ENCODE assay signal across 13 mouse cellular contexts in the genomic region with DNA sequence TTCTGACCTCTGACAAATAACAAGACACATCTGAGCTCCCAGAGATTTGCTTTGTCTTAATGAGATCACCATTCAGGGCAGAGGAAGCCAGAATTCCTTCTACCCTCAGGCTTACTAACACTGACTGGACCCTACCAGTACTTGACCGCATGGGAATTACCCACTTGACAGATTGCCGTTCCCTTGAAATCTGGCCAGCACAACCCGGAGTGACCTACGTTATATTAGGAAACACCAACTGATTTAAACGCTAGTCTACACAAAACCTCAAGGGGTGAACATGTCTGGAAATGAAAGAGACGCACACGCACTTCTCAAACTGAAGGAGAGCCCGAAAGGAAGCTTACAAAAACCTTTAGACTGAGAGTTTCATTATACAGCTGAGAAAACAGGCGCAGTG.
A peak's percentile ranks its signal among the peaks of the same experiment; 100 is the strongest.
DNase-seq lines count a peak whose midpoint lies in the region; ATAC-seq lines count a peak whose summit lies in the region.
"Had no signal": no experiment of that assay in that cellular context is flagged by ENCODE, and none has a peak within 500 bp of the region (broad histone marks: within the 10 kb centered on the region; RNA-seq: fewer than 3 reads in every experiment).

No protein-coding gene starts in this region.

- H3K36me3 ChIP-seq in heart, embryonic 11.5 days (ENCODE audit: control insufficient read depth, insufficient read depth, low read length) = no peaks in the 10 kb centered on the region
- H3K36me3 ChIP-seq in hindbrain, embryonic 11.5 days (ENCODE audit: control insufficient read depth, insufficient read depth, low read length) = no peaks in the 10 kb centered on the region
- H3K36me3 ChIP-seq in forebrain, embryonic 16.5 days (ENCODE audit: control insufficient read depth, insufficient read depth) = no peaks in the 10 kb centered on the region
- H3K36me3 ChIP-seq: limb, embryonic 10.5 days; lung, embryonic 15.5 days had no signal

- no peaks in the 10 kb centered on the region for H3K4me1 ChIP-seq in heart, embryonic 11.5 days (ENCODE audit: control insufficient read depth, insufficient read depth, low read length)
- no peaks in the 10 kb centered on the region for H3K4me1 ChIP-seq in hindbrain, embryonic 11.5 days (replicated peaks; ENCODE audit: control insufficient read depth, insufficient read depth, low read length)
- no peaks in the 10 kb centered on the region for H3K4me1 ChIP-seq in forebrain, embryonic 16.5 days (replicated peaks; ENCODE audit: control insufficient read depth, insufficient read depth, low read length)
- H3K4me1 ChIP-seq: limb, embryonic 10.5 days; lung, embryonic 15.5 days had no signal

- H3K9ac ChIP-seq in heart, embryonic 11.5 days (ENCODE audit: low read depth, low read length) = no peak overlapping the region
- H3K9ac ChIP-seq in hindbrain, embryonic 11.5 days (ENCODE audit: low read depth, low read length) = no peak overlapping the region
- no peak overlapping the region for H3K9ac ChIP-seq in forebrain, embryonic 16.5 days (replicated peaks; ENCODE audit: low read depth, low read length)
- H3K9ac ChIP-seq: lung, embryonic 15.5 days had no signal

- no peak for ATAC-seq in heart, embryonic 11.5 days (replicated peaks; ENCODE audit: insufficient number of reproducible peaks, low FRiP score, low TSS enrichment)
- no peak for ATAC-seq in hindbrain, embryonic 11.5 days (ENCODE audit: low FRiP score)
- ATAC-seq in forebrain, embryonic 16.5 days = no peak

- no peak overlapping the region for H3K4me3 ChIP-seq in heart, embryonic 11.5 days (ENCODE audit: low read depth, low read length)
- H3K4me3 ChIP-seq in hindbrain, embryonic 11.5 days (ENCODE audit: low read depth, low read length) = no peak overlapping the region
- H3K4me3 ChIP-seq in forebrain, embryonic 16.5 days (replicated peaks; ENCODE audit: low read length) = no peak overlapping the region
- H3K4me3 ChIP-seq: erythroblast, embryonic 14.5 days; limb, embryonic 10.5 days; lung, embryonic 15.5 days; myocyte had no signal

- WGBS in heart, embryonic 11.5 days (ENCODE audit: insufficient replicate concordance) = 73% methylated on average over 9 of the region's 9 CpGs
- WGBS in hindbrain, embryonic 11.5 days = 82% methylated on average over 9 of the region's 9 CpGs
- WGBS in forebrain, embryonic 16.5 days = 69% methylated on average over 9 of the region's 9 CpGs

- H3K9me3 ChIP-seq in heart, embryonic 11.5 days (replicated peaks; ENCODE audit: control insufficient read depth, low read length) = peaks cover 4% of the 10 kb centered on the region; the same call in 1 of the 2 replicates
- H3K9me3 ChIP-seq in hindbrain, embryonic 11.5 days (ENCODE audit: control insufficient read depth, low read length) = no peaks in the 10 kb centered on the region
- no peaks in the 10 kb centered on the region for H3K9me3 ChIP-seq in forebrain, embryonic 16.5 days (ENCODE audit: control insufficient read depth, low read length)
- H3K9me3 ChIP-seq: limb, embryonic 10.5 days; lung, embryonic 15.5 days had no signal

- peak; percentile 57 to 68 for DNase-seq in heart, adult 18-20 months
- peak; percentile 3 to 23 for DNase-seq in adrenal gland, adult 18-20 months (ENCODE audit: low spot score in 2 of 2)
- DNase-seq in cerebellum, postnatal 25 days = peak; percentile 58 to 66
- DNase-seq in lung, adult 18-20 months = peak; percentile 24 to 29
- DNase-seq in hindbrain, embryonic 11.5 days (ENCODE audit: low spot score) = no peak
- no peak for DNase-seq in testis, postnatal 10 days (ENCODE audit: low spot score)
- DNase-seq: thymus, adult 18-20 months had no signal

- H3K27ac ChIP-seq in heart, embryonic 11.5 days (ENCODE audit: low read depth, low read length) = no peak overlapping the region
- H3K27ac ChIP-seq in hindbrain, embryonic 11.5 days (ENCODE audit: low read depth, low read length) = no peak overlapping the region
- H3K27ac ChIP-seq in forebrain, embryonic 16.5 days (ENCODE audit: low read length) = no peak overlapping the region
- H3K27ac ChIP-seq: limb, embryonic 10.5 days; lung, embryonic 15.5 days had no signal

- no peaks in the 10 kb centered on the region for H3K27me3 ChIP-seq in heart, embryonic 11.5 days (ENCODE audit: control insufficient read depth, insufficient read depth, low read length)
- H3K27me3 ChIP-seq in hindbrain, embryonic 11.5 days (ENCODE audit: control insufficient read depth, insufficient read depth, low read length) = no peaks in the 10 kb centered on the region
- H3K27me3 ChIP-seq in forebrain, embryonic 16.5 days (replicated peaks; ENCODE audit: control insufficient read depth, insufficient read depth, low read length) = no peaks in the 10 kb centered on the region
- H3K27me3 ChIP-seq: lung, embryonic 15.5 days had no signal

- no peak overlapping the region for H3K4me2 ChIP-seq in heart, embryonic 11.5 days
- no peak overlapping the region for H3K4me2 ChIP-seq in hindbrain, embryonic 11.5 days (replicated peaks; ENCODE audit: low read depth, low read length)
- H3K4me2 ChIP-seq in forebrain, embryonic 16.5 days (ENCODE audit: low read length) = no peak overlapping the region
- H3K4me2 ChIP-seq: lung, embryonic 15.5 days had no signal

Comparison
In these comparisons a context has a peak if more than half of its experiments do, and no peak if none do; other contexts are left out.
1. DNase-seq: peak in heart, adult 18-20 months (2 of 2), adrenal gland, adult 18-20 months (2 of 2), cerebellum, postnatal 25 days (2 of 2) and lung, adult 18-20 months (2 of 2); none in hindbrain, embryonic 11.5 days (single experiment) and testis, postnatal 10 days (single experiment).